Mouse (Mus musculus): ENCODE results near the gene Gpatch3.

Gpatch3 gene

DNA sequence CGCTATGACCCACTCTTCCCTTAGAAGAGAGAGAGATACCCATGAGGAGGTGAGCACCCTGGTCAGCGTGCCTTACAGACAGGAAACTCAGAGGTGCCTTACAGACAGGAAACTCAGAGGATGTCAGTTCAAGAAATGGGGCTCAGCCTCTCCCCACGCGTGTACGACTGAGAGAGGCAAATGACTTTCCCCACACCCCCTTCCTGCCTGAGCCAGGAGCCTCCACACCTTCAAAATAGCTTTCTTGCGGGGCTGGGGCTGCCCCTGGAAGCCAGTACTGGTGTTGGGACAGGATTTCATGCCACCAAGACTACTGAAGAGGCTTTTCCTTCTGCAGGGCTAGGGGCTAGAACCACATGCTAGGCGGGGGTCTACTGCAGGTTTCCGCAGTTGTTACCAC lies 46.1 kb downstream of the Gpatch3 start:
- no peak for DNase-seq

DNA sequence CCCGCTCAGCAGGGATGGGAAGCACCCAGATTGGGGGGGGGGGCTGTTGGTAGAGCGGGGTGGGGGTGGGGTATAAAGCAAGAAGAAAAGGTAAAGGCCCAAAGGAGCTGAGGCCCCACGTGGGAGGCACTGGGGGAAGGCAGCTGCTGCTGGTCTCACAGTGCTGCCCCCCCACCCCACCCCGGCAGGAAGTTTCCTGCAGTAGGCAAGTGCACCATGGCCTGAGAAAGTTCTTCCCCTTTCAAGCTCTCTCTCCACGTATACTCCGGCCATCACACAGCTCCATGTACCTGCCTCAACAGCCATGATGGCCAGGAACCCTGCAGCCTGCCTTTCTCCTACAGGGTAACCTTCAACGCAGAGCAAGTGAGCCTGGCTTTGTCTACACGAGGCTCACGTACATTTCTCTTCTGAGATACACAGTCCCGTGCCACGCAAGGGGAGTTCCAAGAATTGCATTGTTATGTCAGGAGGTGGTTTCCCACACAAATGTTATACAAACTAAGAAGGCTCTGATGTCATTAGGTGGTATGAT lies 47.7 kb downstream of the Gpatch3 start:
- no peak for DNase-seq

DNA sequence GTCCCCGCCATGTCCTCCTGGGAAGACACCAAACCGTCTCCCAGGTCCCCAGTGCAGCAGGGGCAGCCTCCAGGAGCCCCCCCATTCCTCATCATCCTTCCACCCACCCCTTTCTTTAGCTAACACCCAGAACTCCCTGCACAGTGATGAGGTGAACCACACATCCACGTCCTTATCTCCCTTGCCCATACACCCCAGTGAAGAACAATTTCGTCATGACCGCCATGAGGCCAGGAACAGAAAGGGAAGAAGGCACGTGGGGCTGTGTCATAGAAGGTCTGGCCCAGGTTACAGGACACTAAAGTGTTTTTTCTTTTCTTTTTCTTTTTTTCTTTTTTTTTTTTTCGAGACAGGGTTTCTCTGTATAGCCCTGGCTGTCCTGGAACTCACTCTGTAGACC lies 50.3 kb downstream of the Gpatch3 start:
- no peak for DNase-seq

DNA sequence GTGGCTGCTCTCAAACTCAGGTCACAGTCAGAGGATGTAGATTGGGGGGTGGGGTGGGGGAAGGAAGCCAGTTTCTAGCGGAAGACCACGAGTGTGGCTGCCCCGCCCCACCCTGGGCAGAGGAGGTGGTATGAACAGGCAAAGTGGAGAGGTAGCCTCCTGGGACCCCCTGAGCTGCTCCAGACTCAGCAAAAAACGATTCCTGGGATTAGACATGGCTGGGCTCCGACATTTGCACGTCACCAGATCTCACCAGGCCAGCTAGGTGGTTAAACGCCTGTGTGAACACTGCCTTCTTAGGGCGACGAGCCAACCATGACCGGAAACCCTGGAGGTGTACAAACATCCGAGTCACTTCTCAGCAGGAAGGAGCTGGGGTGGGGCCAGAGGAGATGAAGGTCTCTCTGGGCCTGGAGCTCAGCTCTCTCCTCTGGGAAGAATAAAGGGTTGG lies 51.1 kb downstream of the Gpatch3 start:
- no peak for DNase-seq

DNA sequence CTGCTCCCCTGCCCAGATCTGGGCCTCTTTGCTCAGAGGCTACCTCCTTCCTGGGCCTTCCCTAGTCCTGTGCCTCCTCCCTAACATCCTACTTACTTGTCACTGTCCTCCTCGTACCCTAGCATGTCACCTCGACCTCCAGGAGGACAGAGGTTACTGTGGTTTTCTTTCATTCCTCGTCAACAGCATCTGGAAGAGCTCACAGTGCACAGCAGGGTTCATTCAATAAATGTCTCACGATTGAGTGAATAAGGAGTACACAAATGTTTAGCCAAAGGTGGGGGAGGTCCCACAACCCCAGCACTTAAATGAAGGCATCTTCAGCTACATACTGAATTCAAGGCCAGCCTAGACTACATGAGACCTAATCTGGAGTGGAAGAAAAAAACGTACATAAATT lies 51.7 kb downstream of the Gpatch3 start:
- no peak for DNase-seq

DNA sequence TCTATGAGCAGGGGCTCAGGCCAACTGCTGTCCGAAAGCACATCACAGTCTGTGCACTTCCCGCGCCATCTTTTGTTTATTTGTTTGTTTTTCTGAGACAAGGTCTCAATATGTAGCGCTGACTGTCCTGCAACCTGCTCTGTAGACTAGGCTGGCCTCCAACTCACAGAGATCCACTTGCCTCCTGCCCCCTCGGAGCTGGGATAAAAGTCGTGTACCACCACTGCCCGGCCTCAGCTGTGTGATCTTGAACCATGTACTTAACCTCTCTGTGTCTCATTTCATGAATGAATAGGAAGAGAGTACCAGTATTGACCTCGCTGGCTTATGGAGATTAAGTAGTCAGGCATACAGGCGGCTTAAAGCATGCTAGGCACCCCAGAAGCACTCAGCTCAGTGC lies 52.1 kb downstream of the Gpatch3 start:
- DNase-seq = no peak

DNA sequence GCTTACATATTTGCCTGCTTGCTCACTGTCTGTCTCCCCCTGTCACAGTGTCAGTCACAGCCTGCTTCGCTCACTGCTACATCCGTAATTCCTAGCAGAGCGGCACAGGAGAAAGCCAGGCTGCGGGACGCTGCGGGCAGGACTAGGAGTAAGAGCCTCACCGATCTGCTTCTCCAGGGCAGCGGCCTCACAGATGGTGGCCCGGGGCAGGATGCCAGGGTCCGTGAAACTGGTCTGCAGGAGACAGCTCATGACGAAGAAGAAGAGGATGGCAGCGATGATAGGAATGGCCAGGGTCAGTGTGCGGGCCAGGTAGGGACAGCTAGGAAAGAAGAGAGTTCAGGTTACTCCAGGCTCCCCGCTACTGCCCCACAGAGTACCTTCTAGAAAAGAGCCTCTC lies 52.5 kb downstream of the Gpatch3 start:
- no peak for DNase-seq

DNA sequence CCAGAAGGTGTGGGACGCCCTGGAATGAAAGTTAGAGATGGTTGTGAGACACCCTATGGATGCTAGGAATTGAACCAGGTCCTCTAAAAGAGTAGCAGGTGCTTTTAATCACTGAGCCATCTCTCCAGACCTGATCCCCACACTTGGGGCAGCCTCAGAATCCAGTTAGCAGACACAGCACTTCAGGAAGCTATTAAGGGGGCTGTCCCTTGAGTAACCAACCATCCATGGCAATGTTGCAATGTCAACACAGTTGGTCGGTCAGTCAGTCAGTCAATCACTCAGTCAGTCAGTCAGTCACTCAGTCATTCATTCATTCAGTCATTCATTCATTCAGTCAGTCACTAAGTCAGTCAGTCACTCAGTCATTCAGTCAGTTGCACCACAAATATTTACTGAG lies 54.0 kb downstream of the Gpatch3 start:
- no peak for DNase-seq

DNA sequence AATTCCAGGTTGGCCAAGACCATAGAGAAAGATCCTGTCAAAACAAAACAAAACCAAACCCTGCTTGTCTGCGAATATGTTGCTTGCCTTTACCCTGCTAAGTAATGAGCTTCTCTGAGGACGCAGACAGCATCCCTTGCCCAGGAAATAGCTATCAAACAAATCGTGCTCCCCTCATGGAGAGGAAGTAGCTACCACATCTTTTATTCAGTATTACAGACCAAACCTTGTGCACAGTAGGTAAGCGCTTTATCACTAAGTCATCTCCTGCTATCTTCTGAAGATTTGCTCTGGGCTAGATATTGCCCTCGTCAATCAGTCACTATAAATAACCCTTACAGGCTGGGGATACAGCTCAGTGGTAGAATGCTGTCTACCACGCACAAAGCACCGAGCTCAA lies 54.6 kb downstream of the Gpatch3 start:
- DNase-seq = no peak

DNA sequence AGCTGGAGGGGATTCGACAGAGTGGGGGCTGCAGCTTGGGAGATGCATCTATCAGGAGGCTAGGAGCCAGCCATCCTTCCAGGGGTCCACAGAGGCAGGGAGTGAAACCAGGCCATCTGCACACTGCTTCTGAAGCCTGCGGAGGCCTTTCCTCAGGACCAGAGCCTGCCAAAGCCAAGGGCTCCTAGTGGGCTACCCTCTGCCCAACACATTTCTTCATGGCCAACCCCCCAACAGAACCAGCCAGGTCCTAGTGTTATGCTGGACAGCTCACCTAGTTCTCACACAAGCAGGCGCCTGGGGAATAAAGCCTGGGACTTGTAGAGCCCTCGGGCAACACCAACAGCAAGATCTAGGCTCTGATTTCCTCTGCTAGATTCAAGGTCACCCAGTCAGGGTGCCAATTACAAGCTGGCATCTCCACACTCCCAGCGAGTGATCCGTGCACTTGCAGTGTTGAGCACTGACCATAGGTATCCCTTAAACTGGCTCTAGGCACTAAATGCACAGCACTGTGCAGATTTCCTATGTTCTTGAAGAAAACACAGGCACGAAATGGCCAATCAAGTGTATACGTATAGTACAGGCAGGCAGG lies 55.9 kb downstream of the Gpatch3 start:
- DNase-seq = no peak

DNA sequence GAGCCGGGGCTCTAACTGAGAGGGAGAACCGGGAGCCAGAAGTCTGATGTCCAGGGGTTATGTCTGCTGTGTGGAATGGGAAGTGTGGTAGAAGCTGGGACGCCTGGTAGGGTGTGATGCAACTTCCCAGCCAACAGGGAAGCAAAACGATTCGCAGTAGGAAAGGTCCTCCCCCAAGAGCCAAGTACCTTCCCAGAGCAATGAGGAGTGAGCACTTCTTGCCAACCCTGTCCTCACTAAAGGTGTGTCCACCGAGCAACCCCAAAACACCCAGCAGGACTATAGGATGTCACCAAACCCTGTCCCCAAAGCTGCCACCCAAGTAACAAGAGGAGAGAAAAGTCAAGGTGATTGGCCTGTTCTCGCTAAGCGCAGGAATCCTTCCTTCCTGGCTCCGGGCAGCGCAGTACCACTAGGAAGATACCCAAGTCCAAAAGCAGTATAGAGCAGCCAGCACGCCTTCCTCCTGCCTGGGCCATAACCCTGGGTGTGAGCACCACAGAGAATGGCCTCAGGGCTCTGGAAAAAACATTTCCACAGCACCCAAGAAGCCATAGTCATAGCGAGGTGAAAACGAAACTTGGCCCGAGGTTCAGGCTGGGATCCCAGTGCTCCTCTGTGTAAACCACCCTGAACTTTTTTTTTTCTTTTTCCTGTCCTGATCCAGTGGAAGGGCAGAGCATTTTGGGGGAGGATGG lies 56.7 kb downstream of the Gpatch3 start:
- no peak for DNase-seq

DNA sequence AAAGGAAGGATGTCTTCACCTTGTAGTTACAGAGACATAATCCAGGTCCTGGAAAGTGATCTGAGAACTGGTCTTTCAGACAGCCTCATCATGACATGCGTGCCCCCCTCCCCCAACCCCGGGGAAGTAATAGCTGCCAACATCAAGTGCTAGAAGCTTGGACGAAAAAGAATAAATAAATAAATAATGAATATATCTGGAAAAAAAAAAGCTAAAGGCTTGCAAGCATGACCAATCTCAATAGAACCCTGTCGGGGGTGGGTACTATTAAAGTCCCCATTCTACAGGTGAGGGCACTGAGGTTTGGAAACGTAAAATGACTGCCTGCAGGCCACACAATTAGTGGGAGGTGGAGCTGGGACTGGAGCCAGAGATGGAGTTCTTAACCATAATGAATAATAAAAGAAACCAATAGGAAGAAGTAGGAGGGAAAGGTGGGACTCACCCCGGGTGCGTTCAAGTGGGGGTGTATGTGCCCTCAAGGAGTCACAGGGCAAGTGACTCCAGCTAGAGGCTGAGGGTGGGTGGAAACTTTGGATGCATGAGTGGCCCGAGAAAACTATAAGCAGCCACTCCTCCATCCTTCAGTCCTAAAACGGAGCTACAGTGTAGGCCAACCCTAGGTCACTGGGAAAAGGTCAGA lies 57.3 kb downstream of the Gpatch3 start:
- DNase-seq = no peak

DNA sequence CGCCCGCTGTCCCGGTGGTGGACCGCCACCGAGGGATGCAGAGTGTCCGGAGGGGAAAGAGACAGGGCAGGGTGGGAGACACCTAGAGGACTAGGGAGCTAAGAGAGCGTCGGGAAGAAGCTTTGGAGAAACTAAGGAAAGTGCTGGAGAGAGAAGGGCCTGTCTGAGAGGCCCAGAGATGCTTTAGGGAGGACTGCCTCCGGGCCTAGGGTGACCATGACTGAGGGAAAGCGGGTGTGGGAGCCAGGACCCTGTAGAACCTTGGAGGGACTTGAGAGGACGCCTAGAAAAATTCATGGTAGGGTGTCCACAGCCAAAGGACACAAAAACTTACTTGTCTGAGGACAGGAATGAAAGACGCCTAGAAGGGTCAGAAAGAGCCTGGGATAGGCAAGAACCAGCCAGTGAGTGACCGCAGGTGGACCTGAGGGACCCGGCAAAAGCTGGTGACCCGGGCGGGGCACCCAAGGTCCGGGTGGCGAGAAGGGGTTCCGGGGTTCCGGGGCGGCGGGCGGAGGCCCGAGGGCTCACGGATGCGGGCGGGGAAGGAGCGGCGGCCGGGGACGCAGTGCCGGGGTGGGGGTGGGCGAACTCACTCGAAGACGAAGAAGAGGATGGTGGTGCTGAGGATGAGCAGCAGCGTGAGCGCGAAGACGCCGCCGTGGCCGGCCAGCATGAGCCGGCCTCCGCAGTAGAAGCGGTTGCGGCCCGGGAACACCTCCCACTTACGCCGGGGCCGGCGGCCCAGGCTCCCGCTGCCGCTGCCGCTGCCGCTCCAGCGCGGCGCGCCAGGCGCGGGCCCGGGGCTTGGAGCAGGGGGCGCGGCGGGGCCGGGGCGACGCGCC lies 58.2 kb downstream of the Gpatch3 start:
- no peak for DNase-seq

DNA sequence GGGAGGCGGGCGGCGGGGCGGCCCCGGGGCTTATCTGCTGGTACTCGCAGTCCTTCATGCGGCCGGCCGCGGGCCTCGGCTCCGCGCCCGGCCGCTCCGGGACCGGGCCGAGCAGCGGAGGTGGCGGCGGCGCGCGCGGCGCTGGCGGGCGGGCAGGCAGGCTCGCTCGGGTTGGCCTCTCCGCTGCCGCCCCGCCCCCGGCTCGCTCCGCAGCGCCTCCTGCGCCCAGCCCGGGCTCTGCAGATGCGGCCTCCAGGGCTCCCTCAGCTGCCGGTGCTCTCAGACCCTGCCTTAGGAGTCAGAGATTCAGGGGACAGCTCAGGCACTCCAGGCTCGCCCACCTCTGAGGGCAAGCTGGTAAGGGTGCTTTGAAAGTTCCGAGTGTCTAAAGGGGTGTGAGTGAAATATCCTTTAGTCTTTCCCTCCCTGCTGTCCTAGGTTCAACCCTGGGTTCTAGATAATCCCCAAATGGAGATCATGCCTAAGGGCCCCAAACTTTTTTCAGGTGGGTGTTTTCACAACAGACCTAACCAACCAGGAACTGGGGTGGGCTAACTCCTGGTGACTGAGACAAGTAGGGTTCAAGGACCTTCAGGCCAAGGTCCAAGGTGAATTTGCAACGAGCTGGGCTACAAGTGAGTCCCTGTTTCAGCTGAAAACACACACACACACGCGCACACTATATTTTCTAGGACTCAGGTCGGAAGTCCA lies 58.9 kb downstream of the Gpatch3 start:
- DNase-seq = peak; percentile 89

Data from retina, postnatal 1 day (tissue).